Mouse (Mus musculus) embryonic facial prominence, embryonic 15.5 days (tissue): ENCODE results near the gene Ppp1r1b. TPM values are rescaled to one million over a fixed set of nuclear protein-coding genes. Genes with fewer than 3 reads are reported as not detected.

Experiments
- ATAC-seq: fragments of 200-750 bp; cut with Nextera tagmentation; 2 replicates; pipeline ENCODE4 v1.8.0; 2017; ENCODE audit warnings: low read depth, moderate TSS enrichment; ENCODE audit not compliant: insufficient number of reproducible peaks, low FRiP score, low TSS enrichment
- H3K27ac ChIP-seq: fragments of 300-500 bp; sonication (generic); replicated peaks from 2 replicates; pipeline ENCODE4 v1.5.1; 2015; ENCODE audit warnings: mild to moderate bottlenecking, inconsistent platforms
- H3K27me3 ChIP-seq: fragments of 300-500 bp; sonication (generic); 2 replicates; pipeline ENCODE4 v1.6.1; 2015; ENCODE audit warnings: inconsistent platforms
- H3K36me3 ChIP-seq: fragments of 300-500 bp; sonication (generic); 2 replicates; pipeline ENCODE4 v1.6.1; 2015; ENCODE audit warnings: mild to moderate bottlenecking, inconsistent platforms
- H3K4me1 ChIP-seq: fragments of 300-500 bp; sonication (generic); 2 replicates; pipeline ENCODE4 v1.6.1; 2015; ENCODE audit warnings: inconsistent platforms
- H3K4me2 ChIP-seq: fragments of 300-500 bp; sonication (generic); replicated peaks from 2 replicates; pipeline ENCODE4 v1.6.1; 2015; ENCODE audit warnings: mild to moderate bottlenecking, inconsistent platforms
- H3K4me3 ChIP-seq: fragments of 300-500 bp; sonication (generic); replicated peaks from 2 replicates; pipeline ENCODE4 v1.5.1; 2015; ENCODE audit warnings: mild to moderate bottlenecking, inconsistent platforms
- H3K9ac ChIP-seq: fragments of 300-500 bp; sonication (generic); 2 replicates; pipeline ENCODE4 v1.6.1; 2015; ENCODE audit warnings: inconsistent platforms
- H3K9me3 ChIP-seq: fragments of 300-500 bp; sonication (generic); replicated peaks from 2 replicates; pipeline ENCODE4 v1.6.1; 2016; ENCODE audit warnings: inconsistent platforms
- WGBS: fragments of 180-500 bp; shearing (Covaris S2); methylation state at CpG from one replicate; pipeline ENCODE4 v1.1.7; 2015; 5-methylcytosine and 5-hydroxymethylcytosine counted together
- polyA plus RNA-seq: library from polyadenylated mRNA; unstranded; fragments of >200 nt; fragmentation: Nextera tagmentation; extraction: Ambion mirVana; gene quantifications from 2 replicates; pipeline ENCODE4 v1.2.1, GENCODE M21; 2015

Gene Ppp1r1b
- 3.8 and 7.0 TPM in 2 replicates for polyA plus RNA-seq

GRCm38 (mm10) chr11:98348083-98348961, at the start of gene Ppp1r1b:
Gene Ppp1r1b, plus strand, starts transcription at chr11:98348404.
- H3K9me3 ChIP-seq, result no peaks in the 10 kb centered on the region
- peak within 1 kb of the TSS; percentile 52 for H3K4me3 ChIP-seq
- WGBS, result under 1% methylated on average over 55 of the region's 55 CpGs
- H3K36me3 ChIP-seq, result no peaks in the 10 kb centered on the region
- H3K4me2 ChIP-seq, result peak within 1 kb of the TSS; percentile 97
- peak within 1 kb of the TSS; percentile 12 for H3K9ac ChIP-seq
- H3K4me1 ChIP-seq, result peaks cover 16% of the 10 kb centered on the region
- H3K27me3 ChIP-seq, result peaks cover 93% of the 10 kb centered on the region
- no peak for ATAC-seq
- H3K27ac ChIP-seq, result no peak within 1 kb of the TSS

GRCm38 (mm10) chr11:98298484-98299205, 49.6 kb upstream of the Ppp1r1b start:
- Histone ChIP-seq H3K4me1 (peaks cover 26% of the 10 kb centered on the region), H3K9ac (no peak overlapping the region), H3K27me3 (peaks cover 57% of the 10 kb centered on the region), H3K9me3 (no peaks in the 10 kb centered on the region), H3K4me3 (no peak overlapping the region), H3K27ac (no peak overlapping the region), H3K36me3 (no peaks in the 10 kb centered on the region), H3K4me2 (no peak overlapping the region)
- WGBS, result 9% methylated on average over 10 of the region's 10 CpGs
- no peak for ATAC-seq

GRCm38 (mm10) chr11:98313790-98314323, 34.3 kb upstream of the Ppp1r1b start:
- H3K4me1 ChIP-seq, result peaks cover 11% of the 10 kb centered on the region
- H3K36me3 ChIP-seq, result no peaks in the 10 kb centered on the region
- no peaks in the 10 kb centered on the region for H3K9me3 ChIP-seq
- no peak overlapping the region for H3K9ac ChIP-seq
- no peak overlapping the region for H3K27ac ChIP-seq
- no peak for ATAC-seq
- peak overlapping the region; percentile 12; the same call in 1 of the 2 replicates for H3K4me2 ChIP-seq
- H3K4me3 ChIP-seq, result 0 out of 2 replicates have a peak overlapping the region, but pooled peaks have one; percentile 4
- 2% methylated on average over 26 of the region's 26 CpGs for WGBS
- H3K27me3 ChIP-seq, result peaks cover 75% of the 10 kb centered on the region

GRCm38 (mm10) chr11:98317479-98317878, 30.7 kb upstream of the Ppp1r1b start:
- ATAC-seq, result no peak
- Histone ChIP-seq H3K36me3 (no peaks in the 10 kb centered on the region), H3K4me3 (no peak overlapping the region), H3K9me3 (no peaks in the 10 kb centered on the region), H3K4me1 (peaks cover 36% of the 10 kb centered on the region), H3K9ac (no peak overlapping the region), H3K27ac (no peak overlapping the region), H3K27me3 (peaks cover 89% of the 10 kb centered on the region), H3K4me2 (no peak overlapping the region)
- 5% methylated on average over 7 of the region's 7 CpGs for WGBS

- no peaks in the 10 kb centered on the region for H3K9me3 ChIP-seq
- H3K36me3 ChIP-seq, result no peaks in the 10 kb centered on the region
- ATAC-seq, result no peak
- H3K4me3 ChIP-seq, result no peak overlapping the region
- H3K27ac ChIP-seq, result no peak overlapping the region
- H3K4me2 ChIP-seq, result peak overlapping the region; percentile 17
- H3K4me1 ChIP-seq, result peaks cover 36% of the 10 kb centered on the region
- no peak overlapping the region for H3K9ac ChIP-seq
- under 1% methylated on average over 14 of the region's 14 CpGs for WGBS
- peaks cover 97% of the 10 kb centered on the region for H3K27me3 ChIP-seq
Observed at GRCm38 (mm10) chr11:98318421-98319116, 29.6 kb upstream of the Ppp1r1b start.

- peak overlapping the region; percentile 17; the same call in 1 of the 2 replicates for H3K4me2 ChIP-seq
Observed at GRCm38 (mm10) chr11:98319120-98319519, 29.1 kb upstream of the Ppp1r1b start.

GRCm38 (mm10) chr11:98319544-98319943, 28.7 kb upstream of the Ppp1r1b start:
- peaks cover 98% of the 10 kb centered on the region for H3K27me3 ChIP-seq
- H3K9me3 ChIP-seq, result no peaks in the 10 kb centered on the region
- WGBS, result 13% methylated on average over 4 of the region's 4 CpGs
- H3K36me3 ChIP-seq, result no peaks in the 10 kb centered on the region
- ATAC-seq, result no peak
- H3K4me1 ChIP-seq, result peaks cover 32% of the 10 kb centered on the region
- no peak overlapping the region for H3K9ac ChIP-seq
- H3K4me3 ChIP-seq, result no peak overlapping the region
- no peak overlapping the region for H3K27ac ChIP-seq
- no peak overlapping the region for H3K4me2 ChIP-seq

More at GRCm38 (mm10) chr11:98319120-98319519, 29.1 kb upstream of the Ppp1r1b start:
- peaks cover 98% of the 10 kb centered on the region for H3K27me3 ChIP-seq
- H3K9me3 ChIP-seq, result no peaks in the 10 kb centered on the region
- peaks cover 32% of the 10 kb centered on the region for H3K4me1 ChIP-seq
- no peaks in the 10 kb centered on the region for H3K36me3 ChIP-seq
- no peak for ATAC-seq
- H3K4me3 ChIP-seq, result no peak overlapping the region
- H3K9ac ChIP-seq, result no peak overlapping the region
- no peak overlapping the region for H3K27ac ChIP-seq
- 1% methylated on average over 15 of the region's 15 CpGs for WGBS

- ATAC-seq, result no peak
- Histone ChIP-seq H3K36me3 (no peaks in the 10 kb centered on the region), H3K9ac (no peak overlapping the region), H3K4me3 (no peak overlapping the region), H3K4me1 (peaks cover 32% of the 10 kb centered on the region), H3K4me2 (peak overlapping the region; percentile 42; the same call in 1 of the 2 replicates), H3K27ac (no peak overlapping the region), H3K9me3 (no peaks in the 10 kb centered on the region), H3K27me3 (peaks cover 99% of the 10 kb centered on the region)
- 8% methylated on average over 2 of the region's 2 CpGs for WGBS
Observed at GRCm38 (mm10) chr11:98319944-98320343, 28.3 kb upstream of the Ppp1r1b start.

- H3K36me3 ChIP-seq, result no peaks in the 10 kb centered on the region
- H3K4me2 ChIP-seq, result peak overlapping the region; percentile 42
- no peak overlapping the region for H3K9ac ChIP-seq
- peaks cover 99% of the 10 kb centered on the region for H3K27me3 ChIP-seq
- no peak overlapping the region for H3K27ac ChIP-seq
- WGBS, result 6% methylated on average over 12 of the region's 12 CpGs
- no peaks in the 10 kb centered on the region for H3K9me3 ChIP-seq
- peaks cover 32% of the 10 kb centered on the region for H3K4me1 ChIP-seq
- ATAC-seq, result no peak
- peak overlapping the region; percentile 19; the same call in 1 of the 2 replicates for H3K4me3 ChIP-seq
Observed at GRCm38 (mm10) chr11:98320381-98320780, 27.8 kb upstream of the Ppp1r1b start.

- peaks cover 32% of the 10 kb centered on the region for H3K4me1 ChIP-seq
- ATAC-seq, result no peak
- peak overlapping the region; percentile 19; the same call in 1 of the 2 replicates for H3K4me3 ChIP-seq
- H3K4me2 ChIP-seq, result peak overlapping the region; percentile 42
- peaks cover 99% of the 10 kb centered on the region for H3K27me3 ChIP-seq
- no peak overlapping the region for H3K9ac ChIP-seq
- no peak overlapping the region for H3K27ac ChIP-seq
- no peaks in the 10 kb centered on the region for H3K9me3 ChIP-seq
- WGBS, result 2% methylated on average over 30 of the region's 30 CpGs
- H3K36me3 ChIP-seq, result no peaks in the 10 kb centered on the region
Observed at GRCm38 (mm10) chr11:98320806-98321676, 27.2 kb upstream of the Ppp1r1b start.
